Mouse (Mus musculus) liver, adult 2 months (tissue): ENCODE measurements around the gene Fam129a. TPM values are rescaled to one million over a fixed set of nuclear protein-coding genes. Genes with fewer than 3 reads are reported as not detected.
A peak's percentile ranks its signal among the peaks of the same experiment; 100 is the strongest.

Experiments
- DNase-seq: peaks from one replicate; pipeline ENCODE4 v3.0.0-alpha.2; 2011; ENCODE audit warnings: low read depth, low spot score; ENCODE audit errors: extremely low read depth
- H3K27ac ChIP-seq: fragments of 200-500 bp; replicated peaks from 2 replicates; pipeline ENCODE4 v1.5.1; 2012; ENCODE audit warnings: low read depth, mild to moderate bottlenecking, control low read depth, inconsistent platforms, low read length; ENCODE audit not compliant: insufficient read depth
- H3K27me3 ChIP-seq: fragments of 200-500 bp; 2 replicates; pipeline ENCODE4 v1.6.1; 2012; ENCODE audit warnings: mild to moderate bottlenecking, moderate library complexity, low read length, inconsistent platforms; ENCODE audit not compliant: control insufficient read depth, insufficient read depth
- H3K36me3 ChIP-seq: fragments of 200-500 bp; 2 replicates; pipeline ENCODE4 v1.6.1; 2012; ENCODE audit warnings: low read length, inconsistent platforms; ENCODE audit not compliant: control insufficient read depth, insufficient read depth
- H3K4me1 ChIP-seq: fragments of 200-500 bp; 2 replicates; pipeline ENCODE4 v1.6.1; 2011; ENCODE audit warnings: low read length; ENCODE audit not compliant: control insufficient read depth, insufficient read depth
- H3K4me3 ChIP-seq: fragments of 200-500 bp; 2 replicates; pipeline ENCODE4 v1.5.1; 2011; ENCODE audit warnings: low read depth, mild to moderate bottlenecking, control low read depth, low read length, moderate library complexity; ENCODE audit not compliant: insufficient read depth
- H3K79me2 ChIP-seq: fragments of 200-500 bp; 2 replicates; pipeline ENCODE4 v1.6.1; 2012; ENCODE audit warnings: inconsistent platforms, mild to moderate bottlenecking, low read length, moderate library complexity; ENCODE audit not compliant: control insufficient read depth, insufficient read depth
- H3K9ac ChIP-seq: fragments of 200-500 bp; 2 replicates; pipeline ENCODE4 v1.6.1; 2012; ENCODE audit warnings: low read depth, mild to moderate bottlenecking, control low read depth, inconsistent platforms, low read length
- CTCF ChIP-seq: fragments of 200-500 bp; IDR thresholded peaks from 2 replicates; pipeline ENCODE4 v1.5.1; 2011; ENCODE audit warnings: low read depth, low read length, control low read depth
- POLR2A ChIP-seq: fragments of 200-500 bp; IDR thresholded peaks from 2 replicates; pipeline ENCODE4 v1.6.1; 2011; ENCODE audit warnings: low read length, control low read depth; ENCODE audit not compliant: insufficient read depth; ENCODE audit errors: extremely low read depth
- WGBS: fragments of 180-500 bp; shearing (Covaris S2); methylation state at CpG from one replicate; pipeline ENCODE4 v1.1.7; 2018; 5-methylcytosine and 5-hydroxymethylcytosine counted together
- polyA plus RNA-seq: library from polyadenylated mRNA; depleted of rRNA; stranded (reverse); fragments of >200 nt; gene quantifications from 2 replicates; pipeline ENCODE4 v1.2.3, GENCODE M21; 2012
- total RNA-seq: library from RNA; depleted of rRNA; stranded (reverse); fragments of >200 nt; gene quantifications from 2 replicates; pipeline ENCODE4 v1.2.3, GENCODE M21; 2014

Gene Fam129a
- total and polyA plus RNA-seq, 2 experiments = 0.61 to 3.1 TPM

DNA sequence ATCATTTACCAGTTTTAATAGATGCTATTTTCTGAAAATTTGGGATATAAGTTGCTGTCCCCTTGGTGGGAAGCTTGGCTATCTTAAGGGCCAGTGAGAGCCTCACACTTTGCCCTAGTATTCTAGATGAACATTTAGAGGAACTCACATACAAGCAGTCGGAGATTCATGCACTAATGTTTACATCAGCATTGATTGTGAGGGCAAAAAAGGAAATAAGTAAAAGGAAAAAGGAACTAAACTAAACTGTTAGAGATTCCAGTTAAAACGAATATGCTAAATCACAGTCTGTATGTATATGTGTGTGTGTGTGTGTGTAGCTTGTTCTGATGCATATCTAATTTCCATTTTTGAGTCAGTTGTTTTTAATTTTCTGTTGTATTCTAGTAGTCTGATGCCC, 54.7 kb downstream of the Fam129a start:
- peak; percentile 19 for DNase-seq
- Histone ChIP-seq H3K9ac (no peak overlapping the region), H3K4me1 (no peaks in the 10 kb centered on the region), H3K27me3 (no peaks in the 10 kb centered on the region), H3K4me3 (no peak overlapping the region), H3K27ac (no peak overlapping the region), H3K79me2 (no peaks in the 10 kb centered on the region), H3K36me3 (no peaks in the 10 kb centered on the region)
- TF ChIP-seq CTCF (no peak), POLR2A (no peak)
- 77% methylated on average over 2 of the region's 2 CpGs for WGBS

DNA sequence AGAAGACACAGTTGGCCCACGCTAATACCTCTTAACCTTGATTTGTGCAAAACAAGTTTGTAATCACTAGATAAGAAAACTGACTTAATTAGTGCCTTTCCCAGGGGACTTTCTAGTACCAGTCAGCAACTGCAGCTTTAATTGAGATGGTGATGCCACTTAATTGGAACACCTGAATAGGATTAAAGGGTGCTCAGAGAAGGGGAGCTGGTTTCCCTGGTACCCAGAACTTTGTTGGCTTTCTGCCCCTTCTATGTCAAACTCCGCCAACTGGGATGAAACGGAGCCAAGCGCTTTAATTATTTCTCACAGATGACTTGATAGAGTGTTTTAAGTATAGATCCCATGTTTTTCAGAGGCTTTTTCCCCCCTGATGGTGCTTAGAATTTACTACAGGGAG, 55.6 kb downstream of the Fam129a start:
- Histone ChIP-seq H3K9ac (no peak overlapping the region), H3K36me3 (no peaks in the 10 kb centered on the region), H3K27me3 (no peaks in the 10 kb centered on the region), H3K79me2 (no peaks in the 10 kb centered on the region), H3K4me1 (no peaks in the 10 kb centered on the region), H3K4me3 (no peak overlapping the region), H3K27ac (no peak overlapping the region)
- 96% methylated on average over 4 of the region's 4 CpGs for WGBS
- no peak for DNase-seq
- TF ChIP-seq CTCF = no peak
- TF ChIP-seq POLR2A = no peak

GRCm38 (mm10) chr1:151627141-151627540, 56.2 kb downstream of the Fam129a start:
- TF ChIP-seq CTCF = no peak
- TF ChIP-seq POLR2A = no peak

DNA sequence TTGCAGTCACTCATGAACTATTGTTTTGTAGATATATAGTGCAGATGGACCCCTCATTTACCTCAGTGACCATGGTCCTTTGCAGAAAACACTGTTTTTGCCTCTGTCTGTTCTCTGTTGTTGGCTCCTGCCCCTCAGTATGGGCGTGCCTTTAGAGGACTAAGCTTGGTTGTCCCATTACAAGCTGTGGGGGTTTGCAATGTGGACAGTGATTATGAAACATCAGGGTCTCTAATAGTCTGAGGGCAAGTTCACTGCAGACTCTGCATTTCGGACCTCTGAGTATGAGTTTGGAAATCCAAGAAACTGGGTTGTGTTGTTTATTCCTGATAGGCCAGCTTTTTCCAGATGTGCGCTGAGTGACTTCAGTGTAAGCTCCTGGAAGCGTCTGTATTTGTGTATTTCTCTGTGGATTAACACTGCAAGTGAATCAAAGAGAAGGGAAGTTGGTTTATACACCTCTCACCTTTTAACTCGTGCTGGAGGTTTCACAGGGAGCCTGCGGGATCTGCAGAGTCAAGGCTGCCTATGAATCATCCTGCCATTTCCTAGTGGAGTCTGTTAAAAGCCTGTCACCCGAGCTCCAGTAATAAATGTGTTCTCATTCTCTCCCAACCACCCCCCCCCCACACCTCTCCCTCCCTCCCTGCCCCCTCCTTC, 58.7 kb downstream of the Fam129a start:
- no peaks in the 10 kb centered on the region for H3K36me3 ChIP-seq
- H3K4me3 ChIP-seq = no peak overlapping the region
- H3K9ac ChIP-seq = no peak overlapping the region
- no peaks in the 10 kb centered on the region for H3K27me3 ChIP-seq
- WGBS = 74% methylated on average over 7 of the region's 7 CpGs
- H3K4me1 ChIP-seq = no peaks in the 10 kb centered on the region
- no peaks in the 10 kb centered on the region for H3K79me2 ChIP-seq
- no peak overlapping the region for H3K27ac ChIP-seq
- no peak for DNase-seq
- TF ChIP-seq POLR2A = no peak
- no peak for TF ChIP-seq CTCF

More at GRCm38 (mm10) chr1:151627141-151627540, 56.2 kb downstream of the Fam129a start:
- WGBS = 84% methylated on average over 3 of the region's 3 CpGs
- Histone ChIP-seq H3K79me2 (no peaks in the 10 kb centered on the region), H3K4me3 (no peak overlapping the region), H3K27ac (no peak overlapping the region), H3K4me1 (no peaks in the 10 kb centered on the region), H3K36me3 (no peaks in the 10 kb centered on the region), H3K27me3 (no peaks in the 10 kb centered on the region), H3K9ac (no peak overlapping the region)
- no peak for DNase-seq

GRCm38 (mm10) chr1:151630251-151630628, 59.3 kb downstream of the Fam129a start:
- Histone ChIP-seq H3K4me1 (no peaks in the 10 kb centered on the region), H3K36me3 (no peaks in the 10 kb centered on the region), H3K4me3 (no peak overlapping the region), H3K27me3 (no peaks in the 10 kb centered on the region), H3K27ac (no peak overlapping the region), H3K79me2 (no peaks in the 10 kb centered on the region), H3K9ac (no peak overlapping the region)
- WGBS = 92% methylated on average over 2 of the region's 2 CpGs
- DNase-seq = no peak
- TF ChIP-seq POLR2A (no peak), CTCF (no peak)

DNA sequence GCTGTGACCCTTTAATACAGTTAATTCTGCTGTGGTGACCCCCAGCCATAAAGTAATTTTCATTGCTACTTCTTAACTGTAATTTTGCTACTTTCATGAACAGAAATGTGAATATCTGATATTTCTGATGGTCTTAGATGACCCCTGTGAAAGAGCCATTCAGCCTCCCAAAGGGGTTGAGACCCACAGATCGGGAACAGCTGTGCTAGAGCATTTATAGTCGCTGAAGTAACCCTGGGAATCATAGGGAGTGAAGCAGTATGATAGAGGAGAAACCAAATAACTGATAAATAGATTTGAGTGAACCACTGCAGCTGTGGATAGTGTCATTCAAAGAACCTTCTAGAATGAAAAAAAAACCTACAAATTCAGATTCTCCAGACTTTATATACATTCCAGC, 60.1 kb downstream of the Fam129a start:
- no peak for DNase-seq
- Histone ChIP-seq H3K27ac (no peak overlapping the region), H3K9ac (no peak overlapping the region), H3K27me3 (no peaks in the 10 kb centered on the region), H3K4me3 (no peak overlapping the region), H3K36me3 (no peaks in the 10 kb centered on the region), H3K79me2 (no peaks in the 10 kb centered on the region), H3K4me1 (no peaks in the 10 kb centered on the region)
- TF ChIP-seq CTCF (no peak), POLR2A (no peak)
- WGBS = 75% methylated on average over 2 of the region's 2 CpGs
